Mouse (Mus musculus): ENCODE data around the gene Ppfia4.
"Not testable (repeated sequence)": the region's sequence is repeated elsewhere in the genome, so short reads cannot be mapped to it uniquely, and the experiment has no call there.

Ppfia4 gene

GRCm38 (mm10) chr1:134272754-134273250, 59.9 kb downstream of the Ppfia4 start:
- no peak for DNase-seq (ENCODE audit: low spot score in 2 of 2)

GRCm38 (mm10) chr1:134270026-134270425, 62.7 kb downstream of the Ppfia4 start:
- DNase-seq (ENCODE audit: low spot score in 2 of 2) = no peak

- no peak for DNase-seq (ENCODE audit: low spot score in 2 of 2)
Measured at GRCm38 (mm10) chr1:134265797-134266196, 66.9 kb downstream of the Ppfia4 start.

- no peak for DNase-seq (ENCODE audit: low spot score in 2 of 2)
Measured at GRCm38 (mm10) chr1:134264341-134264740, 68.4 kb downstream of the Ppfia4 start.

GRCm38 (mm10) chr1:134249681-134250080, 83.0 kb downstream of the Ppfia4 start:
- DNase-seq (ENCODE audit: low spot score in 2 of 2) = not testable (repeated sequence)

All from frontal cortex, postnatal 10 days (tissue).